Mouse (Mus musculus): Measurements from ENCODE around the gene Dgkg. TPM values are rescaled to one million over a fixed set of nuclear protein-coding genes. Genes with fewer than 3 reads are reported as not detected.
A peak's percentile ranks its signal among the peaks of the same experiment; 100 is the strongest.

The Dgkg gene
- total RNA-seq, 1 experiment: 0.22 TPM

- H3K4me1 ChIP-seq (ENCODE audit: control insufficient read depth in 2 of 2, insufficient read depth in 2 of 2, low read length in 2 of 2, poor library complexity in 1 of 2): peaks cover 23 to 38% of the 10 kb centered on the region in 2 experiments
- H3K36me3 ChIP-seq (ENCODE audit: control insufficient read depth, insufficient read depth, low read length, poor library complexity, severe bottlenecking): peaks cover 40% of the 10 kb centered on the region
- H3K9me3 ChIP-seq (ENCODE audit: control insufficient read depth, insufficient read depth, low read depth, low read length): no peaks in the 10 kb centered on the region
- TF ChIP-seq CHD2 (IDR thresholded peaks at IDR 0.05; ENCODE audit: low read depth, low read length) (no peak), ZNF384 (IDR thresholded peaks at IDR 0.05; ENCODE audit: low read depth, low read length) (no peak), HCFC1 (IDR thresholded peaks at IDR 0.05; ENCODE audit: borderline replicate concordance, insufficient read depth, low read length) (no peak), MAFK (IDR thresholded peaks at IDR 0.05; ENCODE audit: insufficient read depth, low read depth, low read length) (no peak), ZC3H11A (IDR thresholded peaks at IDR 0.05; ENCODE audit: borderline replicate concordance, low read depth, low read length) (no peak)
- DNase-seq (ENCODE audit: low read depth, low spot score): no peak
- peak overlapping the region; percentile 57 for H3K27ac ChIP-seq (ENCODE audit: insufficient read depth, low read depth, low read length, poor library complexity, severe bottlenecking)
- in situ Hi-C loops (cut with MboI; ENCODE audit: low sequenced_read_pairs in 2 of 2, unreplicated experiment in 2 of 2): no loop called here
- no peak overlapping the region for H3K4me3 ChIP-seq (ENCODE audit: insufficient read depth in 1 of 2, low read depth in 1 of 2, low read length in 2 of 2, poor library complexity in 1 of 2, severe bottlenecking in 1 of 2)
- H3K9ac ChIP-seq (ENCODE audit: insufficient read depth, low read depth, low read length, poor library complexity, severe bottlenecking): no peak overlapping the region
Measured at GRCm38 (mm10) chr16:22426866-22427265, 230.2 kb downstream of the Dgkg start.

- DNase-seq (ENCODE audit: low read depth, low spot score): no peak
- H3K9ac ChIP-seq (ENCODE audit: insufficient read depth, low read depth, low read length, poor library complexity, severe bottlenecking): no peak overlapping the region
- no peak overlapping the region for H3K27ac ChIP-seq (ENCODE audit: insufficient read depth, low read depth, low read length, poor library complexity, severe bottlenecking)
- H3K4me3 ChIP-seq (ENCODE audit: insufficient read depth in 1 of 2, low read depth in 1 of 2, low read length in 2 of 2, poor library complexity in 1 of 2, severe bottlenecking in 1 of 2): no peak overlapping the region
- in situ Hi-C loops (cut with MboI; ENCODE audit: low sequenced_read_pairs in 2 of 2, unreplicated experiment in 2 of 2): loop anchor here in 1 of 2 experiments (25.0 kb wide), 1 partner anchor 690 kb away; the partner anchor contains the start of gene Eif4a2
- H3K4me1 ChIP-seq (ENCODE audit: control insufficient read depth in 2 of 2, insufficient read depth in 2 of 2, low read length in 2 of 2, poor library complexity in 1 of 2): peaks cover 19 to 37% of the 10 kb centered on the region in 2 experiments
- H3K9me3 ChIP-seq (ENCODE audit: control insufficient read depth, insufficient read depth, low read depth, low read length): no peaks in the 10 kb centered on the region
- H3K36me3 ChIP-seq (ENCODE audit: control insufficient read depth, insufficient read depth, low read length, poor library complexity, severe bottlenecking): peaks cover 46% of the 10 kb centered on the region
- TF ChIP-seq MAFK (IDR thresholded peaks at IDR 0.05; ENCODE audit: insufficient read depth, low read depth, low read length) (no peak), ZC3H11A (IDR thresholded peaks at IDR 0.05; ENCODE audit: borderline replicate concordance, low read depth, low read length) (no peak), ZNF384 (IDR thresholded peaks at IDR 0.05; ENCODE audit: low read depth, low read length) (no peak), CHD2 (IDR thresholded peaks at IDR 0.05; ENCODE audit: low read depth, low read length) (no peak), HCFC1 (IDR thresholded peaks at IDR 0.05; ENCODE audit: borderline replicate concordance, insufficient read depth, low read length) (no peak)
Measured at GRCm38 (mm10) chr16:22422256-22422655, 234.8 kb downstream of the Dgkg start.

Other genes with a start within 250 kb of the Dgkg start
- 136 and 147 TPM in 2 replicates for gene Etv5, start 217.5 kb downstream of the Dgkg start, total RNA-seq (2012; rRNA removed)
- not detected in 2 replicates for gene Crygs, start 154.4 kb upstream of the Dgkg start, total RNA-seq (2012; rRNA removed)
- gene Tbccd1, start 200.4 kb upstream of the Dgkg start, total RNA-seq (2012; rRNA removed): 17.5 and 20.0 TPM in 2 replicates
- gene Dnajb11, start 200.6 kb upstream of the Dgkg start, total RNA-seq (2012; rRNA removed): 140 and 155 TPM in 2 replicates
- 1.1 and 1.8 TPM in 2 replicates for gene Ahsg, start 234.1 kb upstream of the Dgkg start, total RNA-seq (2012; rRNA removed)